Mouse (Mus musculus) kidney, postnatal 36 days (tissue): Measurements from ENCODE around the gene Foxk1.

Experiments used
- DNase-seq, 2 experiments: peaks; one replicate each; pipeline ENCODE4 v3.0.0; 2021 to 2022; ENCODE audit warnings: mixed read lengths in 2 of 2

Foxk1 gene

GRCm38 (mm10) chr5:142483581-142483980 lies 82.3 kb downstream of the Foxk1 start:
- no peak for DNase-seq

- DNase-seq, result no peak
These were observed 85.4 kb downstream of the Foxk1 start for GRCm38 (mm10) chr5:142486654-142487053.

GRCm38 (mm10) chr5:142489955-142490707 lies 88.8 kb downstream of the Foxk1 start:
- no peak for DNase-seq

- DNase-seq, result no peak
These were observed 92.0 kb downstream of the Foxk1 start for GRCm38 (mm10) chr5:142493307-142493706.

- no peak for DNase-seq
These were observed 94.2 kb downstream of the Foxk1 start for GRCm38 (mm10) chr5:142495321-142496096.

GRCm38 (mm10) chr5:142498964-142499363 lies 97.7 kb downstream of the Foxk1 start:
- peak in 1 of 2 experiments; percentile 48 for DNase-seq

- peak in 1 of 2 experiments; percentile 4 for DNase-seq
These were observed 99.6 kb downstream of the Foxk1 start for GRCm38 (mm10) chr5:142500918-142501317.

- DNase-seq, result peak; percentile 85 to 87
These were observed 101.1 kb downstream of the Foxk1 start for GRCm38 (mm10) chr5:142502414-142502813.

- no peak for DNase-seq
These were observed 102.9 kb downstream of the Foxk1 start for GRCm38 (mm10) chr5:142504175-142504574.

- DNase-seq, result peak in 1 of 2 experiments; percentile 56
These were observed 104.6 kb downstream of the Foxk1 start for GRCm38 (mm10) chr5:142505695-142506423.

GRCm38 (mm10) chr5:142509141-142510060 lies 108.1 kb downstream of the Foxk1 start:
- peak in 1 of 2 experiments; percentile 16 for DNase-seq

GRCm38 (mm10) chr5:142510061-142510414 lies 108.7 kb downstream of the Foxk1 start:
- DNase-seq, result no peak
